Mouse (Mus musculus) small intestine, adult 2 months (tissue): ENCODE results near the gene Epb41l4b. TPM values are rescaled to one million over a fixed set of nuclear protein-coding genes. Genes with fewer than 3 reads are reported as not detected.

Experiments used
- H3K27ac ChIP-seq: fragments of 200-500 bp; 2 replicates; pipeline ENCODE4 v1.5.1; 2012; ENCODE audit warnings: low read depth, low read length, control low read depth, inconsistent platforms; ENCODE audit not compliant: insufficient read depth
- H3K27me3 ChIP-seq: fragments of 200-500 bp; 2 replicates; pipeline ENCODE4 v1.6.1; 2012; ENCODE audit warnings: mild to moderate bottlenecking, moderate library complexity, low read length, inconsistent platforms; ENCODE audit not compliant: control insufficient read depth, insufficient read depth
- H3K36me3 ChIP-seq: fragments of 200-500 bp; 2 replicates; pipeline ENCODE4 v1.6.1; 2012; ENCODE audit warnings: mild to moderate bottlenecking, low read length, control low read depth, inconsistent platforms; ENCODE audit not compliant: control insufficient read depth, insufficient read depth
- H3K4me1 ChIP-seq: fragments of 200-500 bp; 2 replicates; pipeline ENCODE4 v1.6.1; 2012; ENCODE audit warnings: low read length, inconsistent platforms, mixed read lengths; ENCODE audit not compliant: control insufficient read depth, insufficient read depth, insufficient read length
- H3K4me3 ChIP-seq: fragments of 200-500 bp; 2 replicates; pipeline ENCODE4 v1.5.1; 2012; ENCODE audit warnings: low read depth, mild to moderate bottlenecking, control low read depth, inconsistent platforms, low read length, moderate library complexity
- CTCF ChIP-seq: fragments of 200-500 bp; IDR thresholded peaks from 2 replicates; pipeline ENCODE4 v1.5.1; 2012; ENCODE audit warnings: low read depth, mild to moderate bottlenecking, control low read depth, inconsistent platforms, low read length, moderate library complexity, mixed read lengths; ENCODE audit not compliant: insufficient replicate concordance, insufficient read length; ENCODE audit errors: extremely low read depth
- POLR2A ChIP-seq: fragments of 200-500 bp; IDR thresholded peaks from 2 replicates; pipeline ENCODE4 v1.6.1; 2012; ENCODE audit warnings: low read depth, mild to moderate bottlenecking, control low read depth, inconsistent platforms, low read length, moderate library complexity
- WGBS: fragments of 180-500 bp; shearing (Covaris S2); methylation state at CpG from one replicate; pipeline ENCODE4 v1.1.7; 2018; 5-methylcytosine and 5-hydroxymethylcytosine counted together
- polyA plus RNA-seq: library from polyadenylated mRNA; depleted of rRNA; stranded (reverse); fragments of >200 nt; gene quantifications from 2 replicates; pipeline ENCODE4 v1.2.3, GENCODE M21; 2012

Epb41l4b gene
- polyA plus RNA-seq, 1 experiment = 81.4 TPM

- WGBS = 68% methylated on average over 6 of the region's 6 CpGs
- TF ChIP-seq CTCF (no peak), POLR2A (no peak)
- peaks cover 12% of the 10 kb centered on the region; the same call in 1 of the 2 replicates for H3K4me1 ChIP-seq
These were observed 190.0 kb downstream of the Epb41l4b start for GRCm38 (mm10) chr4:56953235-56953634.

GRCm38 (mm10) chr4:56951701-56952100, 191.5 kb downstream of the Epb41l4b start:
- H3K4me1 ChIP-seq = peaks cover 11% of the 10 kb centered on the region; the same call in 1 of the 2 replicates
- H3K27me3 ChIP-seq = no peaks in the 10 kb centered on the region
- 96% methylated on average over 3 of the region's 3 CpGs for WGBS
- TF ChIP-seq CTCF = no peak
- TF ChIP-seq POLR2A = no peak
- no peaks in the 10 kb centered on the region for H3K36me3 ChIP-seq
- no peak overlapping the region for H3K27ac ChIP-seq
- no peak overlapping the region for H3K4me3 ChIP-seq

More at GRCm38 (mm10) chr4:56953235-56953634, 190.0 kb downstream of the Epb41l4b start:
- Histone ChIP-seq H3K36me3 (no peaks in the 10 kb centered on the region), H3K4me3 (no peak overlapping the region), H3K27ac (peak overlapping the region; percentile 37; the same call in 1 of the 2 replicates), H3K27me3 (no peaks in the 10 kb centered on the region)

- WGBS = 34% methylated on average over 6 of the region's 6 CpGs
- Histone ChIP-seq H3K27ac (peak overlapping the region; percentile 70; the same call in 1 of the 2 replicates), H3K27me3 (no peaks in the 10 kb centered on the region), H3K4me3 (no peak overlapping the region), H3K36me3 (no peaks in the 10 kb centered on the region), H3K4me1 (peaks cover 11% of the 10 kb centered on the region; the same call in 1 of the 2 replicates)
- TF ChIP-seq POLR2A = no peak
- TF ChIP-seq CTCF = no peak
These were observed 193.7 kb downstream of the Epb41l4b start for GRCm38 (mm10) chr4:56949494-56949893.

GRCm38 (mm10) chr4:56946641-56947640, 196.3 kb downstream of the Epb41l4b start, which contains the start of gene Tmem245:
TSS of gene Tmem245 (minus strand) at chr4:56947437.
- under 1% methylated on average over 107 of the region's 107 CpGs for WGBS
- H3K36me3 ChIP-seq = no peaks in the 10 kb centered on the region
- peak within 1 kb of the TSS; percentile 92 for H3K4me3 ChIP-seq
- H3K27me3 ChIP-seq = no peaks in the 10 kb centered on the region
- H3K27ac ChIP-seq = peak within 1 kb of the TSS; percentile 81
- H3K4me1 ChIP-seq = peaks cover 26% of the 10 kb centered on the region; the same call in 1 of the 2 replicates
- TF ChIP-seq CTCF (no peak), POLR2A (peak; percentile 45)

- Histone ChIP-seq H3K27ac (peak overlapping the region; percentile 81), H3K4me1 (peaks cover 26% of the 10 kb centered on the region; the same call in 1 of the 2 replicates), H3K36me3 (no peaks in the 10 kb centered on the region), H3K4me3 (peak overlapping the region; percentile 92), H3K27me3 (no peaks in the 10 kb centered on the region)
- 2% methylated on average over 14 of the region's 14 CpGs for WGBS
- TF ChIP-seq CTCF = no peak
- TF ChIP-seq POLR2A = no peak
These were observed 197.1 kb downstream of the Epb41l4b start for GRCm38 (mm10) chr4:56946180-56946579.

GRCm38 (mm10) chr4:56944286-56944685, 199.0 kb downstream of the Epb41l4b start:
- Histone ChIP-seq H3K4me1 (peaks cover 22% of the 10 kb centered on the region; the same call in 1 of the 2 replicates), H3K27ac (peak overlapping the region; percentile 75)
- WGBS = 24% methylated on average over 4 of the region's 4 CpGs

GRCm38 (mm10) chr4:56943258-56943657, 200.0 kb downstream of the Epb41l4b start:
- Histone ChIP-seq H3K4me1 (peaks cover 20% of the 10 kb centered on the region; the same call in 1 of the 2 replicates), H3K27ac (0 out of 2 replicates have a peak overlapping the region, but pooled peaks have one; percentile 75), H3K36me3 (no peaks in the 10 kb centered on the region), H3K4me3 (no peak overlapping the region), H3K27me3 (no peaks in the 10 kb centered on the region)
- TF ChIP-seq POLR2A (no peak), CTCF (no peak)
- WGBS = 64% methylated on average over 1 of the region's 1 CpGs

More at GRCm38 (mm10) chr4:56944286-56944685, 199.0 kb downstream of the Epb41l4b start:
- no peaks in the 10 kb centered on the region for H3K27me3 ChIP-seq
- H3K4me3 ChIP-seq = peak overlapping the region; percentile 36
- TF ChIP-seq CTCF (no peak), POLR2A (no peak)
- H3K36me3 ChIP-seq = no peaks in the 10 kb centered on the region
